Mouse (Mus musculus) intestine, embryonic 15.5 days (tissue): ENCODE measurements around the gene Sgms1. TPM values are rescaled to one million over a fixed set of nuclear protein-coding genes. Genes with fewer than 3 reads are reported as not detected.

Source experiments
- ATAC-seq: fragments of 200-750 bp; cut with Nextera tagmentation; 2 replicates; pipeline ENCODE4 v1.8.0; 2017; ENCODE audit warnings: moderate TSS enrichment, moderate library complexity
- H3K27ac ChIP-seq: fragments of 300-500 bp; sonication (generic); 2 replicates; pipeline ENCODE4 v1.5.1; 2015; ENCODE audit warnings: mild to moderate bottlenecking, inconsistent platforms
- H3K27me3 ChIP-seq: fragments of 300-500 bp; sonication (generic); replicated peaks from 2 replicates; pipeline ENCODE4 v1.6.1; 2015; ENCODE audit warnings: inconsistent platforms
- H3K36me3 ChIP-seq: fragments of 300-500 bp; sonication (generic); 2 replicates; pipeline ENCODE4 v1.6.1; 2015; ENCODE audit warnings: inconsistent platforms
- H3K4me1 ChIP-seq: fragments of 300-500 bp; sonication (generic); replicated peaks from 2 replicates; pipeline ENCODE4 v1.6.1; 2015; ENCODE audit warnings: inconsistent platforms
- H3K4me2 ChIP-seq: fragments of 300-500 bp; sonication (generic); replicated peaks from 2 replicates; pipeline ENCODE4 v1.6.1; 2015; ENCODE audit warnings: mild to moderate bottlenecking, inconsistent platforms
- H3K4me3 ChIP-seq: fragments of 300-500 bp; sonication (generic); replicated peaks from 2 replicates; pipeline ENCODE4 v1.5.1; 2015; ENCODE audit warnings: inconsistent platforms
- H3K9ac ChIP-seq: fragments of 300-500 bp; sonication (generic); 2 replicates; pipeline ENCODE4 v1.6.1; 2015; ENCODE audit warnings: inconsistent platforms
- H3K9me3 ChIP-seq: fragments of 300-500 bp; sonication (generic); 2 replicates; pipeline ENCODE4 v1.6.1; 2016; ENCODE audit warnings: inconsistent platforms
- WGBS: fragments of 180-500 bp; shearing (Covaris S2); methylation state at CpG from one replicate; pipeline ENCODE4 v1.1.7; 2015; 5-methylcytosine and 5-hydroxymethylcytosine counted together
- polyA plus RNA-seq: library from polyadenylated mRNA; unstranded; fragments of >200 nt; fragmentation: Nextera tagmentation; extraction: Ambion mirVana; gene quantifications from 2 replicates; pipeline ENCODE4 v1.2.1, GENCODE M21; 2015

The Sgms1 gene
- polyA plus RNA-seq, 1 experiment from 2014 or later = 35.3 TPM

DNA sequence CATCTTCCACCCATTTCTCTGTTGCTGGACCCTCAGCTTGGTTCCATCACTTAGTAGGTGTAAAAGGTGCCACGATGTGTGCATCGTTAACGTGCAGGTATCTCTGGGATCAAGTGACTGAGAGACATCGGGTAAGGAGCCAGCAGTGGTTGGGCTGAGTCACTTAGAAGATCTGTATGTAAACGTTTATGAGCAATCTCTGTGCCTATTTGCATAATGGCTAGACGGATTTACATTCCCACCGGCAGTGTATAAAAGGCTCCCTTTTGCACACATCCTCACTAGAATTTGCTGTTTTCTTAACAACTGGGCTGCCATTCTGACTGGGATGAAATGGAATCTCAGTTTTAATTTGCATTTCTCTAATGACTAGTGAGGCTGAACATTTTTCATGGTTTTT lies 93.9 kb downstream of the Sgms1 start:
- peaks cover 16% of the 10 kb centered on the region for H3K4me1 ChIP-seq

DNA sequence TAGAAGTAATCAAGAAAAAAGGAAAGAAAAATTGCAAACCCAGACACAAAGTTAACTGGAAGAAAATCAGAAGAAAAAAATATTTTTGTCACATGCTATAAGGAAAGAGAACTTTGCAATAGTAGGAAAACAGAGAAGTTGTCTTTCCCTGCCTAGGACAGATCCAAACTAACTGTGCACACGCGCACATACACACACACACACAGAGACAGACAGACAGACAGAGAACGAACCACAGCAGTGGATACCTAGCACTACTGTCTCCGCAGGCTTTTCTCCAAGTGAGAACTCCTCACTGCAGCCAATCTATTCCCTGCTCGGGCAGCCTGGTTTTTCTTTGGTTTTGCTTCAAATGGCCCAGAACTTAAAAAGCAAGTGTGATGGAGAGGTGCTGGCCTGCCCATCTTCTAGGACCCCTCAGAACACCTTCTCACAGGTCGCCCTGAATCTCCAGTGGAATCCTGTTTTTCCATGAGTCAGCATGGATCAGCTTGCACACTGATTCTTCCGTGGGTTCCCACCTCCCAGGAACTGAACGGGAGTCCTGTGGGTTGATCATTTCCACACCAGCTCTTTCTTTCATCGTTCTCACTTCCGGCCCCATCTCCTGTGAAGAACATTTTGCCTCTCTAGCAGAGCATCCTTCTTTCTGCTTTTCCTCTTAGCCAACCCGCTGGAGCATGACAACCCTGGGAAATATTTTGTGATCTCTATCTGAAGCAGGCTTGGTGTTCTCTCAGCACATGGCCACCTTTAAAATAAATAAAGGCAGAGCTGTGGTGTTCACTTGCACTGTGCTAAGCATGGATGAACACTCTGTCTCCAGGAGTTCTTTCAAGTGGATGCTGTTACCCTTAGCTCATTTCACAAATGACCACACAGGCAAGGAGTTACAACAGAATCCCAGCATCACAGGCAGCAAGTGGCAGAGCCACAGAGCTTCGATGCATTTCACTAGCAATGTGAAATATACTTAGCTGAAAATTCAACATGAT lies 96.4 kb downstream of the Sgms1 start:
- ATAC-seq = no peak
- peaks cover 13% of the 10 kb centered on the region for H3K4me1 ChIP-seq
- H3K9me3 ChIP-seq = no peaks in the 10 kb centered on the region
- H3K27ac ChIP-seq = no peak overlapping the region
- 0 out of 2 replicates have a peak, but pooled peaks cover 5% of the 10 kb centered on the region for H3K36me3 ChIP-seq
- 73% methylated on average over 12 of the region's 12 CpGs for WGBS
- no peaks in the 10 kb centered on the region for H3K27me3 ChIP-seq
- H3K4me2 ChIP-seq = peak overlapping the region; percentile 26; the same call in 1 of the 2 replicates
- H3K9ac ChIP-seq = no peak overlapping the region
- no peak overlapping the region for H3K4me3 ChIP-seq

More for the DNA sequence above, 93.9 kb downstream of the Sgms1 start:
- Histone ChIP-seq H3K9me3 (no peaks in the 10 kb centered on the region), H3K27me3 (no peaks in the 10 kb centered on the region), H3K9ac (no peak overlapping the region), H3K4me2 (no peak overlapping the region), H3K4me3 (no peak overlapping the region), H3K36me3 (no peaks in the 10 kb centered on the region), H3K27ac (no peak overlapping the region)
- WGBS = 66% methylated on average over 7 of the region's 7 CpGs
- no peak for ATAC-seq

DNA sequence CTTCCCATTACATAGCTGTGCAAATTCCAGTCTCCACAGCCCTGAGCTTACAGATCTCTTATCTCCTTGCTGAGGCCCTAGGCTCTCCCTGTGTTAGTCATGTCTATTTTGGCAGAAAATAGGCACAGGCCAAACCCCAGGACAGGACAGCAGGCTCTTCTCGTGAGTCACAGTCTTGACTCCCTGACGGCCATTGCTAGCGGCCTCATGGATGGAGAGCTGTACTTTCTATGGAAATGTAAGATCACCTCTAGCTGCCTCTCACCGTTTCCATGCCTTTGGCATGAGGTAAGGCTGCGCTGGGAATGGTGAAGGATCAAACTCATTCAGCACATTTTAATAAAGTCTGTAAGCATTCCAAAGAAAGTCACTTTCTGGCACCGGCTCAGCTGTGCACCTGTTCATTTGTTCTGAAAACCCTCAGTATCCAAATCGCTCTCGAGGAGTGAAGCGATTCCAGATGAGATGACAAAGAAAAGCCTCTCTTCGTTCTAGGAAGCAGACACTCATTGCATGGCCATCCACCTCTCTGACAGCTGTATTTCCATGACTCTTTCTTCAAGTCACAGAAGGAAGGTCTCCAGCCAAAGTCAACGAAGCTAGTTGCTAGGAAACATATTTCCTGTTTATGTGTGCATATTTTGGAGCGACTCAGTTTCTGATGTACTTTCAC lies 97.3 kb downstream of the Sgms1 start:
- Histone ChIP-seq H3K27me3 (no peaks in the 10 kb centered on the region), H3K36me3 (0 out of 2 replicates have a peak, but pooled peaks cover 5% of the 10 kb centered on the region), H3K4me2 (no peak overlapping the region), H3K4me1 (peaks cover 12% of the 10 kb centered on the region), H3K27ac (no peak overlapping the region), H3K9ac (no peak overlapping the region), H3K4me3 (no peak overlapping the region), H3K9me3 (no peaks in the 10 kb centered on the region)
- WGBS = 55% methylated on average over 12 of the region's 12 CpGs
- ATAC-seq = peak; percentile 48

DNA sequence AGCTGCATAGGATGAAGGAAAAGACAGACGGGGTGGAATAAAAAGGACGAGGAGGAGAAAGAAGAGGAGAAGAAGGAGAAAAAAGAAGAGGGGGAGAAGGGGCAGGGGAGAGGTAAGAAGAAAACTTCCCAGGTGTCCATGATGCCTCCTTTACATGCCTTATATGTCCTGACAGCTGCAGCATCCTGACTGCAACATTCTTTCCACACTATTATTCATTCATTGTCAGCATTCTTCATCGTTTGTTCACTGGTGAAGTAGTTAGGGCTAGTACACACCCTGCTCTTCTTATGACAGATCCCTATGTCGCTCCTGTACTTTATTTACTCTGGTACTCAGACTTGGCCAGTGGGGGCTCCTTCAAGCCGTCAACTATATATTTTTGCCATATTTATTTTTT lies 98.4 kb downstream of the Sgms1 start:
- Histone ChIP-seq H3K36me3 (0 out of 2 replicates have a peak, but pooled peaks cover 5% of the 10 kb centered on the region), H3K9me3 (no peaks in the 10 kb centered on the region)
- 88% methylated on average over 5 of the region's 5 CpGs for WGBS

DNA sequence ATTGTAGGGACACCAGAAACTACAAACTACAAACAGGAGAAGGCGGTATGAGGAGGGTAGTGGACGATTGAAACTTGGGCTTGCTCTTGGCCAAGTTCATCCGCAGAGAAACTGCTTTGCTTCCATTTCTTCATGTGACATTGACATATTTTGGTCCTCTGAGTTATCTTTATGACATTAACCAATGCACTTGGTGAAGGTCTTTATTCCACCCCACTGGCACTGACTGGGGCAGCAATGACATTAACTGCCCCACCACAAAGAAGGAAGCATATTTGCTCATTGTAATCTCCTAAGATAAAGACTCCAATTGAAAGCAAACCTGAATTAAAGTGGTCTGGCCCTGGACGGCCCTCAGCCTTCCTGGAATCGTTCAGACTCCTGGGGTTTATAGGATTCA lies 100.6 kb downstream of the Sgms1 start:
- WGBS = 58% methylated on average over 5 of the region's 5 CpGs
- Histone ChIP-seq H3K9me3 (no peaks in the 10 kb centered on the region), H3K36me3 (0 out of 2 replicates have a peak, but pooled peaks cover 5% of the 10 kb centered on the region), H3K4me2 (no peak overlapping the region), H3K9ac (no peak overlapping the region), H3K27me3 (no peaks in the 10 kb centered on the region), H3K27ac (no peak overlapping the region), H3K4me3 (no peak overlapping the region), H3K4me1 (peaks cover 12% of the 10 kb centered on the region)
- no peak for ATAC-seq

More for the DNA sequence above, 98.4 kb downstream of the Sgms1 start:
- peaks cover 12% of the 10 kb centered on the region for H3K4me1 ChIP-seq
- H3K4me3 ChIP-seq = no peak overlapping the region
- H3K27me3 ChIP-seq = no peaks in the 10 kb centered on the region
- no peak overlapping the region for H3K27ac ChIP-seq
- no peak overlapping the region for H3K4me2 ChIP-seq
- H3K9ac ChIP-seq = no peak overlapping the region
- no peak for ATAC-seq

DNA sequence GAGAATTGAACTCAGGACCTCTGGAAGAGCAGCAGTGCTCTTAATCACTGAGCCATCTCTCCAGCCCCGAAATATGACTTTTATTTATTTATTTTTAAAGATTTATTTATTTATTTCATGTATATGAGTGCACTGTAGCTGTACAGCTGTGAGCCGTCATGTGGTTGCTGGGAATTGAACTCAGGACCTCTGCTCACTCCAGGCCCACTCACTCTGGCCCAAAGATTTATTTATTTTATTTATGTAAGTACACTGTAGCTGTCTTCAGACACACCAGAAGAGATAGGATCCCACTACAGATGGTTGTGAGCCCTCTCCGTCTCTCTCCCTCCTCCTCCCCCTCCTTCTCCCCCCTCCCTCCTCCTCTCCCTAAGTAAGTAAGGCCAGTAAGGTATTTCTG lies 101.7 kb downstream of the Sgms1 start:
- ATAC-seq = no peak
- Histone ChIP-seq H3K4me2 (no peak overlapping the region), H3K9ac (no peak overlapping the region), H3K4me1 (peaks cover 8% of the 10 kb centered on the region), H3K4me3 (no peak overlapping the region), H3K27me3 (no peaks in the 10 kb centered on the region), H3K27ac (no peak overlapping the region), H3K36me3 (0 out of 2 replicates have a peak, but pooled peaks cover 5% of the 10 kb centered on the region), H3K9me3 (no peaks in the 10 kb centered on the region)
- WGBS = 64% methylated on average over 3 of the region's 3 CpGs

DNA sequence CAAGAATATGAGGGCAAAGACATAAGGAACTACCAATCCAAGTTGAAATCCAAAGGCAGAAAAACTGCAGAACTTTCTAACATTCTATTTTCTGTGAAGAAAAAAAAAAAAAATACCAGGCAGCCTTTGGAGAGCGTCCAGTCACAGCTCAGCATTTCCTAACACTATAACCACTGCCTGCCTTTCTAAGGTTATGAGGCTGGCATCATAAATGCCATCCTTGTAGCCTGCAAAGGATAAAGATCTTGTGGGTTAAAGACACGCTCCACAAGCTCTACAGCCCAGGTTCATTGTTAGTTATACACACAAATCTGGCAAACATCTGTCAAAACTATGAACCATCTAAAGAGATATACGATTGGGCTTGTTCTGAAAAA lies 104.1 kb downstream of the Sgms1 start:
- Histone ChIP-seq H3K9ac (no peak overlapping the region), H3K4me2 (no peak overlapping the region), H3K9me3 (no peaks in the 10 kb centered on the region), H3K36me3 (0 out of 2 replicates have a peak, but pooled peaks cover 5% of the 10 kb centered on the region), H3K27me3 (no peaks in the 10 kb centered on the region), H3K4me1 (no peaks in the 10 kb centered on the region), H3K4me3 (no peak overlapping the region), H3K27ac (no peak overlapping the region)
- no peak for ATAC-seq
- WGBS = 80% methylated on average over 3 of the region's 3 CpGs

DNA sequence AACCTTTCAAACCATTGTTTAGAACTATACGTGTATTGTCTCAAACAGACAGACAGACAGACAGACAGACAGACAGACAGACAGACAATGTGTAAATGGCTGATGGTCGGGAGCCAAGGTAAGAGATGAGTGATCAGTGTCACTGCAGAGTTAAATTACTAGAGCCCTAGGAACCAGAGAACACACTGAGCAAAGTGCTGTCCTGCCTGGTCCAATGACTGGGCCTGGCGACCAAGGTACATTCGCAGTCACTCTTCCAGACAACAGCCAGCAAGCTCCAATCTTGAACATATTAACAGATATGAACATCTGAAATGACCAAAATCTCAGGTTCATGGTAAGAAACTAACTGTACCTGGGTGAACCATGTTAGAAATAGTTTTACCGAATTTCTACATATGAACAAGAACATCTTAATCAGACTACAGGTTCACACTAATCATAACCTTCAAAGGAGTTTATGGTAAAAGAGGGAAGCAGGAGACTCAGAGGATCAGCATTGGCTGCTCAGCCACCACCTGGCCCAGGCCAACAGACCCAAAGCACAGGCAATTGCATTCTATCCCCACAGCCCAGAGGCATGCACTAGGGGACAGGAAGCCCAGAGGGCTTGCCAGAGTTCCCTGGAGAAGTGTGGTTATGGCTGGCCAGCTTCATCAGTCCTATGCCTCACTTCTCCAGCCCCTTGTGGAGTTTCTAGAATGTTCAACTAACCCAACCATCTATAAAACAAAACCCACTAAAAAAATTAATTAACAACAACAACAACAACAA lies 104.6 kb downstream of the Sgms1 start:
- Histone ChIP-seq H3K4me1 (no peaks in the 10 kb centered on the region), H3K36me3 (0 out of 2 replicates have a peak, but pooled peaks cover 5% of the 10 kb centered on the region), H3K27me3 (no peaks in the 10 kb centered on the region), H3K4me3 (no peak overlapping the region), H3K4me2 (no peak overlapping the region), H3K27ac (no peak overlapping the region), H3K9me3 (no peaks in the 10 kb centered on the region), H3K9ac (no peak overlapping the region)
- ATAC-seq = no peak
- 90% methylated on average over 5 of the region's 5 CpGs for WGBS

DNA sequence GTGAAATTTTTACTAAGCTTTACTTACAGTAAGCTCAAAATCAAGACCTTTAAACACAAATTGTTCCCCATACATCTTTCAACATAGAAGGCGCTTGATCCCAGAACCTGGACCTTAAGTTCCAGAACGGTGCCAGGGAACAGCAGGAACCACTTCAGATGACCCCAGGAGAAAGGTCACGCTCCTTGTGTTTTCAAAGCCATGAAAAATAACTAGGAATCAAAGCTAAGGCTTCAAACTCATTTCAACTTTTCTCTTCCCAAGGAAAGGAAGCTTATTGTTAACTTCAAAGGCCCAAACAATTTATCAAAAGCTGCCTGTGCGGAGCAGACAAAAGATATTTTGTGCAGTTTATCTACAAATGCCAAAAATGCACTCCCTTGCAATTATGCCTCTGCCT lies 107.6 kb downstream of the Sgms1 start:
- ATAC-seq = no peak
- no peak overlapping the region for H3K9ac ChIP-seq
- no peak overlapping the region for H3K4me2 ChIP-seq
- 72% methylated on average over 4 of the region's 4 CpGs for WGBS
- H3K27me3 ChIP-seq = no peaks in the 10 kb centered on the region
- no peak overlapping the region for H3K27ac ChIP-seq
- H3K4me1 ChIP-seq = peaks cover 3% of the 10 kb centered on the region; the same call in 1 of the 2 replicates
- no peaks in the 10 kb centered on the region for H3K36me3 ChIP-seq
- H3K4me3 ChIP-seq = no peak overlapping the region
- no peaks in the 10 kb centered on the region for H3K9me3 ChIP-seq

DNA sequence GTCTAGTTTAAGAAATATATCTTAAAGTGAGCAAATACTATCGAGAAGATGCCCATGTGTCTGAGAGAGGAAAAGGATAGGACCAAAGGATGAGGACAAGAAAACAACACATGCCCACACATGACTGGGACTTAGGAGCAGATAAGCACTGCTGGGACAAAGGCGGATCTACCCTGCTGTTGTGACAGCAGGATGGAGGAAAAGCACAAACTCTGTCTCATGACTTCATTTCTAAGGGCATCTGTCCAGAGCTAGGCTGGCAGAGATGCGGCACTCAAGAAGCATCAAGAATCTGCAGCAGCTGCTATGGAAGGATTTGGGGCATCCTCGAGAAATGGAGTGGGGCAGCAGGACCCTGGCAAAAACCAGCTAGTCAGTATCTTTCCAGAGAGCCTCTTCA lies 109.1 kb downstream of the Sgms1 start:
- Histone ChIP-seq H3K27ac (no peak overlapping the region), H3K9ac (no peak overlapping the region), H3K4me1 (peaks cover 7% of the 10 kb centered on the region; the same call in 1 of the 2 replicates), H3K4me2 (no peak overlapping the region), H3K36me3 (no peaks in the 10 kb centered on the region), H3K27me3 (no peaks in the 10 kb centered on the region), H3K9me3 (no peaks in the 10 kb centered on the region), H3K4me3 (no peak overlapping the region)
- ATAC-seq = no peak
- 83% methylated on average over 4 of the region's 4 CpGs for WGBS

DNA sequence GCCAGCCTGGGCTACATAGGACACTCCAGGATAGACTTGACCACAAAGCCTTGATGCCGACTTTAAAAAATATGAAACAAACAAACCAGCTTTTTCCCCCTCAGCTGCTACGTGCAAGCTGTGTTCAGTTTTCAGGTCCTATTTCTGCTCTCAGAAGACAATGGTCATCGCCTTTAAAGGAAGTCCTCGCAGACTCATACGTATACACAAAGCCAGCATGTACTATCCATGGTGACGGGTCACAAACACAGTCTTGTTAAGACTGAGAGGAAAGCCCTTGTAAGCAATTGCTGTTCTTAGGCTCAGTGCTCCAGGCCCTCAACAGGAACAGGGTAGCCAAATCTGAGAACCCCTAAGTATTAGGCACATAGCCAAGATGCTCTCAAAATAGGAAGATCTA lies 110.1 kb downstream of the Sgms1 start:
- ATAC-seq = no peak

DNA sequence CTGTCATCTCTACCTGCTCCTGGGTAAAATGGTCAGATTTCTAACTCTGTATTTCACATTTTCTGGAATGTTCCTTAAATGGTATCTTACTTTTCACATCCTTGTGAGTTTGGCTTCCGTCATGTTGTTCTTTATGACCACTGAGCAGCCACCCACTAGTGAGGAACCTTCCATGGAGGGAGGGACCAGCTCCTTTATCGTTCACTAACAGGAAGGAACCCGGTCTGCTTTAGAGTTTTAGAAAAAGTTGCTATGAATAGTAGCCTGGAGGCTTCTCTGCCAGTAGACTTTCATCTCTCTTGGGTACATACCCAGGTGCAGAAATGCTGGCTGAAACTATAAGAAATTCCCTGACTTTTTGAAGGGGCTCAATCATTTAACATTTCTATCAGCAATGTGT lies 111.6 kb downstream of the Sgms1 start:
- H3K9ac ChIP-seq = no peak overlapping the region
- H3K4me2 ChIP-seq = no peak overlapping the region
- no peak overlapping the region for H3K4me3 ChIP-seq
- no peak overlapping the region for H3K27ac ChIP-seq
- H3K4me1 ChIP-seq = peaks cover 11% of the 10 kb centered on the region; the same call in 1 of the 2 replicates
- no peaks in the 10 kb centered on the region for H3K9me3 ChIP-seq
- WGBS = 80% methylated on average over 3 of the region's 3 CpGs
- no peak for ATAC-seq
- H3K27me3 ChIP-seq = no peaks in the 10 kb centered on the region
- no peaks in the 10 kb centered on the region for H3K36me3 ChIP-seq

More for the DNA sequence above, 110.1 kb downstream of the Sgms1 start:
- Histone ChIP-seq H3K4me1 (peaks cover 8% of the 10 kb centered on the region; the same call in 1 of the 2 replicates), H3K9ac (no peak overlapping the region), H3K27ac (no peak overlapping the region), H3K27me3 (no peaks in the 10 kb centered on the region), H3K4me2 (no peak overlapping the region), H3K9me3 (no peaks in the 10 kb centered on the region), H3K36me3 (no peaks in the 10 kb centered on the region), H3K4me3 (no peak overlapping the region)
- 83% methylated on average over 6 of the region's 6 CpGs for WGBS
